Mouse (Mus musculus): Measurements from ENCODE around the gene Cd151. TPM values are rescaled to one million over a fixed set of nuclear protein-coding genes. Genes with fewer than 3 reads are reported as not detected.

Cd151 gene
- polyA plus RNA-seq, 1 experiment from 2014 or later: 35.7 TPM

DNA sequence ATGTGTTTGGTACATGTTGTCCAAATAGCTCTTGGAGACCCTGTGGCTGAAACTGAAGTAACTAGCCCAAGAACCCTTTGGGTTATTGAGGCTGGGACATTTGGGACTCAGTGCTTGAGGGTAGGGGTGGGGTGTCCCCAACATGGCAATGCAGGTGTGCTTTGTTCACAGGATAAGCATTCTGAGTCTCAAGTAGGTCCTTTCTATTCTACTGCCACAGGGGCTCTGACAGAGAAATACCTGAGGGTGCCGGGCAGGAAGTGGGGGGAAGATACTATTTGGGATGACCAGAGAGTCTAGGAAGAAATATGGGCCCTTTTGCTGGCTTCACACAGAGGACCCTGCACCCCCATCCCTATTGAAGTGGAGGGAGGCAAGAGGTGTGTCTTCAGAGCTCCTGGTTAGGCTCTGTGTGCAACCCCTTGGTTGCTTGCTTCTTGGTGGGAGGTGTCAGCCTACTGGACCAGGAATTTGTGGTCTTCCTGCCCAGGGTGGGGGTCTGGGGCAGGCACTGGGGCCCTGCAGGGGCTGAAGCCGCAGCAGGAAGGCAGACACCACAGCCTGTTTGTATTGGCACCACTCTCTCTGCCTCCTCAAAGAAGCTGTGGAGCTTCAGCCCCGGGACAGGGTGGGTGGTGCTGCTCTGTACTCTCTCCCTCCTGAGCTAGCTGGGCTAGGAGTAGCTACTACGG, 10.5 kb downstream of the Cd151 start:
- H3K27me3 ChIP-seq (ENCODE audit: control insufficient read depth, insufficient read depth, low read length): peaks cover 3% of the 10 kb centered on the region
- H3K9ac ChIP-seq (ENCODE audit: low read length): no peak overlapping the region; the same call in 1 of the 2 replicates
- H3K9me3 ChIP-seq (ENCODE audit: control insufficient read depth, low read length): no peaks in the 10 kb centered on the region
- ATAC-seq (ENCODE audit: insufficient number of reproducible peaks, low FRiP score, low TSS enrichment, low read depth): no peak
- no peak overlapping the region for H3K4me3 ChIP-seq (ENCODE audit: low read depth, low read length)
- H3K36me3 ChIP-seq (ENCODE audit: control insufficient read depth, insufficient read depth, low read length): peaks cover 2% of the 10 kb centered on the region
- no peak for DNase-seq (ENCODE audit: low spot score)
- WGBS: 63% methylated on average over 4 of the region's 4 CpGs
- no peak overlapping the region; the same call in 1 of the 2 replicates for H3K4me2 ChIP-seq (ENCODE audit: low read depth, severe bottlenecking)
- peaks cover 22% of the 10 kb centered on the region for H3K4me1 ChIP-seq (ENCODE audit: control insufficient read depth, insufficient read depth, low read length)
- no peak overlapping the region for H3K27ac ChIP-seq (replicated peaks; ENCODE audit: low read depth, low read length)

DNA sequence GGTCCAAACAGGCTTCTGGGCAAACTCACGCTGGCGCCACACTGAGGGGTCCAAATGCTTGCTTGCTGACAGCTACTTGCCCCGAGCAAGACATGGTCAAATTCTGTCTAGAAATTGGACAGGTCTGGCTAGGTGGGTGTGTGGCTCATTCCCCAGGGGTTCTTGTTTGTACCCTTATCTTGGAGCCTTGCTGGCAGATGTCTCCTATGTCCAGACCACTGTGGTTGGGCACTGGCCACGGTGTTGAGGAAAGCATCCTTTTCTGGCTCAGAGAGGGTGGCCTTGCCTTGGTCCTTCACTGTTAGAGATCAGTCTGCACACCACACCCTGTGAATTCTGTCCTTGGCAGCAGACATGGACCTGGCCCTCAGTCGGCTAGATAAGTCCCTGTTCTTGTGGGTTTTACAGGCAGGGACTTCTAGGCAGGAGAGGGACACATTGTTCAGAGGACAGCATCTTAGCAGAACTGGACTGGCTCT, 11.1 kb downstream of the Cd151 start:
- no peak for ATAC-seq (ENCODE audit: insufficient number of reproducible peaks, low FRiP score, low TSS enrichment, low read depth)
- Histone ChIP-seq H3K27ac (replicated peaks; ENCODE audit: low read depth, low read length) (no peak overlapping the region), H3K4me3 (ENCODE audit: low read depth, low read length) (no peak overlapping the region), H3K9me3 (ENCODE audit: control insufficient read depth, low read length) (no peaks in the 10 kb centered on the region), H3K4me2 (ENCODE audit: low read depth, severe bottlenecking) (no peak overlapping the region; the same call in 1 of the 2 replicates), H3K36me3 (ENCODE audit: control insufficient read depth, insufficient read depth, low read length) (no peaks in the 10 kb centered on the region), H3K4me1 (ENCODE audit: control insufficient read depth, insufficient read depth, low read length) (peaks cover 22% of the 10 kb centered on the region), H3K27me3 (ENCODE audit: control insufficient read depth, insufficient read depth, low read length) (peaks cover 9% of the 10 kb centered on the region), H3K9ac (ENCODE audit: low read length) (no peak overlapping the region; the same call in 1 of the 2 replicates)
- no peak for DNase-seq (ENCODE audit: low spot score)
- WGBS: 83% methylated on average over 5 of the region's 5 CpGs

DNA sequence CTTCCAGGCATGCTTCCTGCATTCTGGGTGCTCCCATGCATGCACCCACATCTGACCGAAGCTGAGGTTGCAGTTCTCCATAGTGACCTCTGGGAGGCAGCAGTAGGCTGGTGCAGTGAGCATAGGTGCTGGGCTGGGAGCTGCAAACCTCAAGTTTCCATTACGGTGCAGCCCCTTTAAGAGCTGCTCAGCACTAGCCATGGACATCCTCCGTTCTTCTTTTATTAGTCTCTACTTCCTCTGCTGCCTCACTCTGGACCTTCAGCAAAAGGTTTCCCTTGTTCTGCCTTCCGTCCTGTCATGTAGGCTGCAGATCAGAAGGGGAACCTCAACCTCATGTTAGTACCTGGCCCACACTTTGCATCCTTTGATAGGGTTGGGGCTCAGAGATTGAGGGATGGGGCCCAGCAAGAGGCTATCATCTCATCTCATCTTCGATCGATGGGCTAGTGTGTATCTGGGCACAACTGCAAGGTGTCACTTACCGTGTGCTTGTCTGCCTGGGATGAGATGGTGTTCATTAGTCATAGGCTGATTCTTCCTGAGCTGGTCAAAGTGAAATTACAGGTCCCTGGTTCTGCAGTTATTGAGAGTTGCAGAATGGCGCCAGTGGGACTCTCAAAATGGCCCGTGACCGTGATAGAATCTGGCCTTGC, 13.8 kb downstream of the Cd151 start:
- H3K27ac ChIP-seq (replicated peaks; ENCODE audit: low read depth, low read length): no peak overlapping the region
- peak; percentile 71 for DNase-seq (ENCODE audit: low spot score)
- ATAC-seq (ENCODE audit: insufficient number of reproducible peaks, low FRiP score, low TSS enrichment, low read depth): no peak
- no peaks in the 10 kb centered on the region for H3K9me3 ChIP-seq (ENCODE audit: control insufficient read depth, low read length)
- peaks cover 11% of the 10 kb centered on the region for H3K4me1 ChIP-seq (ENCODE audit: control insufficient read depth, insufficient read depth, low read length)
- WGBS: 8% methylated on average over 10 of the region's 10 CpGs
- no peaks in the 10 kb centered on the region for H3K36me3 ChIP-seq (ENCODE audit: control insufficient read depth, insufficient read depth, low read length)
- H3K27me3 ChIP-seq (ENCODE audit: control insufficient read depth, insufficient read depth, low read length): peaks cover 10% of the 10 kb centered on the region
- no peak overlapping the region for H3K9ac ChIP-seq (ENCODE audit: low read length)
- H3K4me2 ChIP-seq (ENCODE audit: low read depth, severe bottlenecking): peak overlapping the region; percentile 7; the same call in 1 of the 2 replicates
- no peak overlapping the region for H3K4me3 ChIP-seq (ENCODE audit: low read depth, low read length)

DNA sequence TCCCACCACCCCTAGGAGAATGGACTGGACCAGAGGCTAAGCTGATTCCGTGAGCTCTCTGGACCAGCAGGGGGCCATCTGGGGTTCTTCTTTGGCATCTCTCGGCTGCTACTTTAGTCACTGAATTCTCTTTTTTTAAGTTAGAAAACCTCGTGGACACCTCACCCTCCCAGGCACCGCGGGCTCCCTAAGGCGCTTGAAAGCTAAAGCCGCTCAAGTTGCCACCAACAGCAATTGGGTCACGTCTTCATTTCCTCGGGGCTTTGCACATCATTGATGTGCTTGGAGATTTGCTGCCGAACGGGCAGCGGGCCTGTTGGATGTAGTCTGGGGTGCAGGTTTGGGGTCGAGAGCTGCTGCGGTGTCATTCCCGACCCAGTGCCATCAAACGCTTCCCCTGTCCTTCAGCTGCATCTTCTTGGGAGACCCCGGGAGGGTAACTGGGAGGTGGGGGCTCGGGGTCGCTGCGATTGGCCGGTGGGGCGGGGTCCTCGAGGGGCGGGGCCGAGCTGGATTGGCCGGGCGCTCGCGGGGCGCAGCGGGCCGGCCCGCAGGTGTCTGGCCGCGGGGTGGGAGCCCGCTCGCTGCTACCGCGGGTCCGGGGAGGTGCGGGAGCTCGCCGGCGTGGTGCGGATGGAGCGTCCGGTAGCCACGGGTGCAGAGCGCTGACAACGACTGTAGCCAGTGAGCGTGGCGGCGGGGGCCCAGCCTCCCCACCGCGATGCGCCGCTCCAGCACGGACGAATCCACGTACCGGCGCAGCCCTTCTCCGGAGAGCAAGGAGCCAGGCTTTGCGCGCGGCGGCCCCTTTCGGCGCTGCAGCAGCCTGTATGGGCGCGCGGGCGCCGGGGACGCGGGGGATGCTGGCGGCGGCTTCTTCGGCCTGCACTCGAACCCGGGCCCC, 14.6 kb downstream of the Cd151 start:
- Histone ChIP-seq H3K4me1 (ENCODE audit: control insufficient read depth, insufficient read depth, low read length) (peaks cover 7% of the 10 kb centered on the region; the same call in 1 of the 2 replicates), H3K9me3 (ENCODE audit: control insufficient read depth, low read length) (no peaks in the 10 kb centered on the region), H3K27me3 (ENCODE audit: control insufficient read depth, insufficient read depth, low read length) (peaks cover 10% of the 10 kb centered on the region), H3K27ac (replicated peaks; ENCODE audit: low read depth, low read length) (no peak overlapping the region), H3K4me3 (ENCODE audit: low read depth, low read length) (peak overlapping the region; percentile 52), H3K4me2 (ENCODE audit: low read depth, severe bottlenecking) (peak overlapping the region; percentile 98), H3K9ac (ENCODE audit: low read length) (peak overlapping the region; percentile 41), H3K36me3 (ENCODE audit: control insufficient read depth, insufficient read depth, low read length) (no peaks in the 10 kb centered on the region)
- WGBS: under 1% methylated on average over 79 of the region's 81 CpGs
- ATAC-seq (ENCODE audit: insufficient number of reproducible peaks, low FRiP score, low TSS enrichment, low read depth) (peak; percentile 33; the same call in 1 of the 2 replicates), DNase-seq (ENCODE audit: low spot score) (peak; percentile 67)

DNA sequence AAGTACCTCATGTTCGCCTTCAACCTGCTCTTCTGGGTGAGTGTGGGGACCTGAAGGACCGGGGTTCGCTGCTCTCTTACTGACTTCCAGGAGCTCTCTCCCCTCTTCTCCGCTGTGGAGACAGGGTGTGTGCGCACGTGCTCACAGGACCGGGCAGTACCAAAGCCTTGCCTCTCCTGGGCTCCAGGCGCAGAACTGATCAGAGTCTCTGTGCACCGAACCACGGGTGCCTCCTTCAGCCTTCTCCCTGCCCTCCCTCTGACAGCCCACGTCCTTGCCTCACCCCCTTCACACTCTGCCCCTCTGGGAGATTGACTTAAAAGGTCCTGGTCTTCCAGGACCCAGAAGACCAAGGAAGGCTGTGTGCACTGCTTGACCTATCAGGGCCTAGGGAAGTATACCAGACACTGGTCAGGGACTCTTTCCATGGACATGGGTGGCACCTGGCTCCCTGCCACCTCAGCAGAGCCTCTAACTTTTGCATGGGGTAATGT, 15.4 kb downstream of the Cd151 start:
- DNase-seq (ENCODE audit: low spot score) (peak; percentile 43), ATAC-seq (ENCODE audit: insufficient number of reproducible peaks, low FRiP score, low TSS enrichment, low read depth) (no peak)
- Histone ChIP-seq H3K36me3 (ENCODE audit: control insufficient read depth, insufficient read depth, low read length) (no peaks in the 10 kb centered on the region), H3K27ac (replicated peaks; ENCODE audit: low read depth, low read length) (no peak overlapping the region), H3K4me3 (ENCODE audit: low read depth, low read length) (peak overlapping the region; percentile 52), H3K27me3 (ENCODE audit: control insufficient read depth, insufficient read depth, low read length) (peaks cover 10% of the 10 kb centered on the region), H3K4me2 (ENCODE audit: low read depth, severe bottlenecking) (peak overlapping the region; percentile 98), H3K9ac (ENCODE audit: low read length) (no peak overlapping the region), H3K9me3 (ENCODE audit: control insufficient read depth, low read length) (no peaks in the 10 kb centered on the region), H3K4me1 (ENCODE audit: control insufficient read depth, insufficient read depth, low read length) (0 out of 2 replicates have a peak, but pooled peaks cover 3% of the 10 kb centered on the region)
- WGBS: 11% methylated on average over 11 of the region's 11 CpGs

DNA sequence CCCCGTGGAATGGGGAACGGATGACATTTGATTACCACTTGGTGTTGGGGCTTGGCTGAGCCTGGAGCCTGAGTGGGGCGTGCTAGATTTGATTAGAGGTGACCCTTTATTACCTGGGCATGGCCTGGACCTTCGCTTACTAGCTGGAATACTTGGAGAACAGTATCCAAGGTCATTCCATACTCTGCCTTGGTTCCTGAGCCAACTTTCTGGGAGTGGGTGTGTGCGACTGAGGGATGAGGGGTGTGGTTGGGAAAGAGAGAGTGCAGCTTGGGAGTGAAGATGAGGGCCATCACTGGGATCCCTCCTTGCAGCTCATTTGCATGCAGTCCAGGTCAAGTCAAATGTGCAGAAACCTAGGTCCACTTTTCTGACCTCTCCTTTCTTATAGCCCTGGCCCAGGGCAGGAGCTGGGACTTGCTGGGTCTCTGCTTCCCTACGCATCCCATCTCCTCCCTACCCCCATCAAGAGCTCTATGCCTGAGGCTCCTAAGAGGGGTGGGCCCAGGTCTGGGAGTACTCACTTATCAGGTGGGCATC, 16.0 kb downstream of the Cd151 start:
- Histone ChIP-seq H3K9ac (ENCODE audit: low read length) (no peak overlapping the region), H3K4me2 (ENCODE audit: low read depth, severe bottlenecking) (no peak overlapping the region), H3K27me3 (ENCODE audit: control insufficient read depth, insufficient read depth, low read length) (peaks cover 10% of the 10 kb centered on the region), H3K36me3 (ENCODE audit: control insufficient read depth, insufficient read depth, low read length) (no peaks in the 10 kb centered on the region), H3K4me3 (ENCODE audit: low read depth, low read length) (no peak overlapping the region), H3K27ac (replicated peaks; ENCODE audit: low read depth, low read length) (no peak overlapping the region), H3K4me1 (ENCODE audit: control insufficient read depth, insufficient read depth, low read length) (0 out of 2 replicates have a peak, but pooled peaks cover 3% of the 10 kb centered on the region), H3K9me3 (ENCODE audit: control insufficient read depth, low read length) (no peaks in the 10 kb centered on the region)
- ATAC-seq (ENCODE audit: insufficient number of reproducible peaks, low FRiP score, low TSS enrichment, low read depth) (no peak), DNase-seq (ENCODE audit: low spot score) (no peak)
- WGBS: 71% methylated on average over 6 of the region's 6 CpGs

DNA sequence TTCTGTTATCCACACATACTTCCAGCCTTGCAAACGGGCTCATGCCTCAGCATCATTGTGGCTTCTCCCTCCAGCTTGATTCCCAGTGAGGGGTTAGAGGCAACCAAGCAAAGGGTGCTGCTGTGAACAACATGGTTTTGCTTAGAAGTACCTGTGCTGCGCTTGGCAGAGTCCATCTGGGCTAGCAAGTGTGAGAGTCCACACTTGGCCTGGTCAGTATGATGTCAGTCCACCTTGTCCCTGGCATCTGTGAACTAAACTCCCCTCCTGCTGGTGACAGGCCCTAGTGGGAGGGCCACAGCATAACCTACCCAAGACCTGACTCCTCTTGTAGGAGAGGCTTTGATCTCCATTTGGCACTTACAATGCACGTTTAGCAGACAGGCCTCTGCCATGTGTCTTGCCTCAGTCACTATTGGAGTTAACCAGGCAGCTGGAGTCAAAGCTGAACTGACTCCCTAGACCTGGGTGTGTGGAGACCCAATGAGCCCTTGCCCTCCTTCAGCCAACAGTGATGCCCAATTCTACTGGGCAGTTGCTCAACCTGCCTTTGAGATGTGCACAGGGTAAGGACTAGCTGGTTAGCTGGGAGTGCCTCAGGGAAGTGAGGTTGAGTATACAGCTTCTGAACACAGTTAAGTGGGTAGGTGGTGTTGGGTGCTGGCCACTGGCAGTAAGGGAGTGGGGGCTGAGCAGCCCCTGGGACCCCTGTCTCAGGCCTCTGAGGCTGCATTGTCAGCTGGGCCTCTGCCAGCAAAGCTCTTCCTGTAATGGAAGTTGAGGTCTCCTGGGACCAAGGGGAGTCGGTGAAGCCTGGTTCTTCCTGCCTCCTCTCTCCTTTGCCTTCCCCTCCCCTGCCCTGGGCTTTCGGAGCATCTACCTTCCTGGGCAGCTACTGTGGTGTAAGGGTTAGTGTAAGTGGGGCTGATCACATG, 17.3 kb downstream of the Cd151 start:
- ATAC-seq (ENCODE audit: insufficient number of reproducible peaks, low FRiP score, low TSS enrichment, low read depth): no peak
- 69% methylated on average over 5 of the region's 5 CpGs for WGBS
- Histone ChIP-seq H3K4me3 (ENCODE audit: low read depth, low read length) (no peak overlapping the region), H3K27ac (replicated peaks; ENCODE audit: low read depth, low read length) (no peak overlapping the region), H3K4me1 (ENCODE audit: control insufficient read depth, insufficient read depth, low read length) (0 out of 2 replicates have a peak, but pooled peaks cover 3% of the 10 kb centered on the region), H3K4me2 (ENCODE audit: low read depth, severe bottlenecking) (no peak overlapping the region), H3K27me3 (ENCODE audit: control insufficient read depth, insufficient read depth, low read length) (peaks cover 10% of the 10 kb centered on the region), H3K36me3 (ENCODE audit: control insufficient read depth, insufficient read depth, low read length) (no peaks in the 10 kb centered on the region), H3K9ac (ENCODE audit: low read length) (no peak overlapping the region), H3K9me3 (ENCODE audit: control insufficient read depth, low read length) (no peaks in the 10 kb centered on the region)
- DNase-seq (ENCODE audit: low spot score): no peak
